Mouse (Mus musculus) heart, postnatal 0 days (tissue): ENCODE data around the gene Ap5s1.

Experiments
- CTCF ChIP-seq: IDR thresholded peaks from 2 replicates; pipeline ENCODE4 v1.5.1; 2016; ENCODE audit warnings: antibody characterized with exemption, control low read depth, low read depth
- EP300 ChIP-seq: IDR thresholded peaks from 2 replicates; pipeline ENCODE4 v1.6.1; 2016; ENCODE audit warnings: antibody characterized with exemption, low read depth

GRCm38 (mm10) chr2:131172322-131172721 is 34.6 kb upstream of the Ap5s1 start:
- TF ChIP-seq CTCF (no peak), EP300 (no peak)
